Mouse (Mus musculus): ENCODE results near the gene Olfr959.

- TF ChIP-seq GATA1 (IDR thresholded peaks at IDR 0.05; ENCODE audit: low read length) = no peak
- TF ChIP-seq TAL1 (IDR thresholded peaks at IDR 0.05; ENCODE audit: low read length) = no peak
Measured at GRCm38 (mm10) chr9:39623783-39624182, 48.4 kb upstream of the Olfr959 start.
